8 mouse cellular contexts compared by ENCODE assay signal in the genomic region with DNA sequence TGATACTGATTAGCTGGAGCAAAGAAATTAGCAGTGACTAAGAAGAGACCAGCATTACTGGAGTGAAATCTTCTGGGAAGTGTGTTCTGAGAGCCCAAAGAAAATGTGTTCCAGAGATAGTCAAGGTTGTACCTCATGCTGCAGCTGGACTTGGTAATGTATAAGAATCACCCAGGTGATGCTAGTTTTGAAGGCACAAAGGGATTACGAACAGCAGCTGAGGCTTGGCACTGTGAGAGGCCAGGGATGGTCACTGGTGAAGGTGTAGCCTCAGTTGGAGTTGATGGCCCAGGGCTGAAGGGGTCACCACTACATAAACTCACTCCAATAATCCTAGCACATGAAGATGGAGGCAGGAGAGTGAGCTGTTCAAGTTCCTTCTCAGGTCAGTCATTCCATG. TPM values are rescaled to one million over a fixed set of nuclear protein-coding genes. Genes with fewer than 3 reads are reported as not detected.
DNase-seq lines count a peak whose midpoint lies in the region; ATAC-seq and TF ChIP-seq lines count a peak whose summit lies in the region.

A gene (plus strand): TSS at position 301 of the 400 bp plus-strand sequence.

- peaks cover 11% of the 10 kb centered on the region for H3K36me3 ChIP-seq in midbrain, embryonic 14.5 days (ENCODE audit: control insufficient read depth, insufficient read depth, low read length)

- no peak for ATAC-seq in granulocyte monocyte progenitor cell, adult 5-6 weeks (replicated peaks; ENCODE audit: poor library complexity, severe bottlenecking)
- no peak for ATAC-seq in midbrain, embryonic 14.5 days (ENCODE audit: low FRiP score, low TSS enrichment)

- peak within 1 kb of the TSS; percentile 99 for H3K4me3 ChIP-seq in layer of hippocampus, adult 2 months
- H3K4me3 ChIP-seq in midbrain, embryonic 14.5 days (replicated peaks; ENCODE audit: low read depth, low read length) = peak within 1 kb of the TSS; percentile 91

- H3K4me1 ChIP-seq in midbrain, embryonic 14.5 days (ENCODE audit: control insufficient read depth, insufficient read depth, low read length) = peaks cover 12% of the 10 kb centered on the region

- no peaks in the 10 kb centered on the region for H3K27me3 ChIP-seq in midbrain, embryonic 14.5 days (ENCODE audit: control insufficient read depth, insufficient read depth, low read length)

- peak within 1 kb of the TSS; percentile 76; the same call in 1 of the 2 replicates for H3K27ac ChIP-seq in layer of hippocampus, adult 2 months
- no peak within 1 kb of the TSS for H3K27ac ChIP-seq in midbrain, embryonic 14.5 days (replicated peaks; ENCODE audit: low read depth, low read length)

- no peaks in the 10 kb centered on the region for H3K9me3 ChIP-seq in midbrain, embryonic 14.5 days (ENCODE audit: control insufficient read depth, low read length)

- DNase-seq in layer of hippocampus, adult 2 months (ENCODE audit: low spot score in 2 of 2) = no peak
- DNase-seq in layer of hippocampus, adult 9-11 months = no peak
- DNase-seq in brain, embryonic 14.5 days (ENCODE audit: low read depth) = no peak
- DNase-seq in layer of hippocampus, postnatal 14 days (ENCODE audit: low spot score in 2 of 2) = no peak
- no peak for DNase-seq in midbrain, embryonic 14.5 days
- DNase-seq in thymus, postnatal 10 days (ENCODE audit: low spot score in 2 of 2) = no peak
- DNase-seq in embryo, embryonic 11 days = no peak

- WGBS in midbrain, embryonic 14.5 days = 81% methylated on average over 1 of the region's 1 CpGs

- no peak within 1 kb of the TSS for H3K9ac ChIP-seq in midbrain, embryonic 14.5 days (replicated peaks; ENCODE audit: low read length)

- TF ChIP-seq CTCF in layer of hippocampus, adult 2 months (conservative IDR thresholded peaks at IDR 0.05) = no peak
- TF ChIP-seq CTCF in brain, embryonic 14.5 days (IDR thresholded peaks at IDR 0.05; ENCODE audit: borderline replicate concordance, extremely low read depth, insufficient read depth, insufficient read length) = no peak

- TF ChIP-seq POLR2A in brain, embryonic 14.5 days (IDR thresholded peaks at IDR 0.05; ENCODE audit: borderline replicate concordance, extremely low read depth, insufficient read depth, insufficient read length, poor library complexity, severe bottlenecking) = no peak

- H3K4me2 ChIP-seq in midbrain, embryonic 14.5 days (ENCODE audit: low read length) = peak within 1 kb of the TSS; percentile 94

RNA-seq across cellular contexts. Expression of the gene that starts here (rescaled TPM):
- 10 to 100 TPM; 33.0 to 33.8 TPM for total RNA-seq in layer of hippocampus, adult 2 months (2021)
- polyA plus RNA-seq in brain, embryonic 14.5 days (2012; rRNA removed) = 60.4 and 72.7 TPM in 2 replicates
- 137 and 142 TPM in 2 replicates for total RNA-seq in granulocyte monocyte progenitor cell, adult 5-6 weeks (2014; fragmentation: Nextera tagmentation)
- 132 and 144 TPM in 2 replicates for total RNA-seq in granulocyte monocyte progenitor cell, adult 5-6 weeks (2017)
- 10 to 100 TPM; 29.6 to 33.7 TPM for total RNA-seq in layer of hippocampus, postnatal 14 days (2021)
- polyA plus RNA-seq in midbrain, embryonic 14.5 days (2014; fragmentation: Nextera tagmentation; extraction: Ambion mirVana) = 144 and 154 TPM in 2 replicates
